ENCODE assay signal across 8 mouse cellular contexts in the genomic region with DNA sequence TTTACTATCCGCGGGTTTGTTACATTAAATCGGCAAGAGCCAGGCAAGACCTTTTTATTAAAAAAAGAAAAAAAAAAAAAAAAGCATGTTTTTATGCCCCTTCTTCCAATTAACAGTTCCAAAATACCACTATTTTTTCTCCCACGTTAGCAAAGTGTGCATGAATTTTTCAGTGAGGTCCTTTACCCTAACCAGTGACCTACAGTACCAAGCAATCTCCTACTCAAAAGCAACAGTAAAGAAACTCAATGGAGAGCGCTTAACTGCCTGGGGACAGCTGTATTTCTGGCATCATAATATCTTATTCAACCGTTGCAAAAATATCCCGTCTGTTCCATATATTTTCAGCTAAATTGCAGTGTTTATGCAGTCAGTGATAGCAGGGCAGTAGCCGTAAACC. TPM values are rescaled to one million over a fixed set of nuclear protein-coding genes. Genes with fewer than 3 reads are reported as not detected.
DNase-seq lines count a peak whose midpoint lies in the region; ATAC-seq and TF ChIP-seq lines count a peak whose summit lies in the region.

No protein-coding gene starts in this region.

- peak overlapping the region; percentile 91 for H3K27ac ChIP-seq in kidney, postnatal 0 days
- peak overlapping the region; percentile 87 for H3K27ac ChIP-seq in hindbrain, embryonic 14.5 days
- H3K27ac ChIP-seq in midbrain, embryonic 15.5 days: peak overlapping the region; percentile 83

- peak overlapping the region; percentile 69 for H3K4me3 ChIP-seq in kidney, postnatal 0 days (replicated peaks; ENCODE audit: low read depth, low read length)
- H3K4me3 ChIP-seq in hindbrain, embryonic 14.5 days (replicated peaks; ENCODE audit: low read length): peak overlapping the region; percentile 78
- peak overlapping the region; percentile 71 for H3K4me3 ChIP-seq in midbrain, embryonic 15.5 days

- WGBS in kidney, postnatal 0 days: 13% methylated on average over 8 of the region's 8 CpGs
- 18% methylated on average over 8 of the region's 8 CpGs for whole genome bisulfite sequencing in hindbrain, embryonic 14.5 days
- 15% methylated on average over 8 of the region's 8 CpGs for WGBS in midbrain, embryonic 15.5 days

- peak overlapping the region; percentile 84 for H3K9ac ChIP-seq in kidney, postnatal 0 days (ENCODE audit: low read depth, low read length)
- H3K9ac ChIP-seq in hindbrain, embryonic 14.5 days: peak overlapping the region; percentile 91
- peak overlapping the region; percentile 81 for H3K9ac ChIP-seq in midbrain, embryonic 15.5 days

- no peaks in the 10 kb centered on the region for H3K27me3 ChIP-seq in kidney, postnatal 0 days (ENCODE audit: insufficient read depth, low read length)
- H3K27me3 ChIP-seq in hindbrain, embryonic 14.5 days (ENCODE audit: control insufficient read depth, insufficient read depth, low read length): no peaks in the 10 kb centered on the region
- H3K27me3 ChIP-seq in midbrain, embryonic 15.5 days (replicated peaks): no peaks in the 10 kb centered on the region

- no peak for DNase-seq in kidney, postnatal 0 days (ENCODE audit: low spot score)
- no peak for DNase-seq in kidney, postnatal 10 days
- peak; percentile 22 for DNase-seq in c-Kit-positive CD71-positive TER-119-negative erythroid progenitor cells, embryonic 14.5 days (ENCODE audit: low read depth)
- peak; percentile 42 for DNase-seq in hindbrain, embryonic 14.5 days (ENCODE audit: low spot score)
- DNase-seq in B cell, adult 2 months: no peak
- no peak for DNase-seq in urinary bladder, adult 18-20 months (ENCODE audit: low spot score in 2 of 2)

- no peaks in the 10 kb centered on the region for H3K36me3 ChIP-seq in kidney, postnatal 0 days (ENCODE audit: insufficient read depth, low read length)
- H3K36me3 ChIP-seq in hindbrain, embryonic 14.5 days (replicated peaks; ENCODE audit: control insufficient read depth, insufficient read depth): 0 out of 2 replicates have a peak, but pooled peaks cover 6% of the 10 kb centered on the region
- H3K36me3 ChIP-seq in midbrain, embryonic 15.5 days (replicated peaks): no peaks in the 10 kb centered on the region

- H3K9me3 ChIP-seq in kidney, postnatal 0 days (replicated peaks; ENCODE audit: low read length): no peaks in the 10 kb centered on the region
- H3K9me3 ChIP-seq in hindbrain, embryonic 14.5 days (ENCODE audit: control insufficient read depth, low read length): no peaks in the 10 kb centered on the region
- H3K9me3 ChIP-seq in midbrain, embryonic 15.5 days: no peaks in the 10 kb centered on the region

- H3K4me1 ChIP-seq in kidney, postnatal 0 days (replicated peaks; ENCODE audit: insufficient read depth, low read length): peaks cover 17% of the 10 kb centered on the region
- H3K4me1 ChIP-seq in hindbrain, embryonic 14.5 days (replicated peaks; ENCODE audit: control insufficient read depth, insufficient read depth, low read length): peaks cover 30% of the 10 kb centered on the region
- peaks cover 32% of the 10 kb centered on the region for H3K4me1 ChIP-seq in midbrain, embryonic 15.5 days

- peak overlapping the region; percentile 92 for H3K4me2 ChIP-seq in kidney, postnatal 0 days (ENCODE audit: low read length)
- peak overlapping the region; percentile 97 for H3K4me2 ChIP-seq in hindbrain, embryonic 14.5 days (replicated peaks)
- peak overlapping the region; percentile 88 for H3K4me2 ChIP-seq in midbrain, embryonic 15.5 days

- TF ChIP-seq CTCF in kidney, postnatal 0 days (IDR thresholded peaks at IDR 0.05; ENCODE audit: low read depth): no peak

- ATAC-seq in kidney, postnatal 0 days (replicated peaks; ENCODE audit: low FRiP score, low read depth): no peak
- no peak for ATAC-seq in hindbrain, embryonic 14.5 days (ENCODE audit: low FRiP score)
- ATAC-seq in midbrain, embryonic 15.5 days (replicated peaks): no peak; the same call in 1 of the 2 replicates
- no peak for ATAC-seq in cerebellum, adult (ENCODE audit: insufficient number of reproducible peaks, low FRiP score, low TSS enrichment)

RNA-seq across cellular contexts. Expression of gene Map2k5, which starts 0.5 kb away (rescaled TPM):
- 29.5 and 31.4 TPM in 2 replicates for polyA plus RNA-seq in kidney, postnatal 0 days (2015; fragmentation: Nextera tagmentation; extraction: Ambion mirVana)
- 35.9 and 36.1 TPM in 2 replicates for polyA plus RNA-seq in hindbrain, embryonic 14.5 days (2014; fragmentation: Nextera tagmentation; extraction: Ambion mirVana)
- 38.7 and 40.5 TPM in 2 replicates for polyA plus RNA-seq in midbrain, embryonic 15.5 days (2015; fragmentation: Nextera tagmentation; extraction: Ambion mirVana)

RNA-seq across cellular contexts. Expression of gene 2300009A05Rik, which starts 20.9 kb away (rescaled TPM):
- polyA plus RNA-seq in kidney, postnatal 0 days (2015; fragmentation: Nextera tagmentation; extraction: Ambion mirVana): 113 and 127 TPM in 2 replicates
- 74.3 and 78.7 TPM in 2 replicates for polyA plus RNA-seq in hindbrain, embryonic 14.5 days (2014; fragmentation: Nextera tagmentation; extraction: Ambion mirVana)
- polyA plus RNA-seq in midbrain, embryonic 15.5 days (2015; fragmentation: Nextera tagmentation; extraction: Ambion mirVana): 63.0 and 64.5 TPM in 2 replicates

Comparison
In these comparisons a context has a peak if more than half of its experiments do, and no peak if none do; other contexts are left out.
1. DNase-seq: peak in c-Kit-positive CD71-positive TER-119-negative erythroid progenitor cells, embryonic 14.5 days (single experiment) and hindbrain, embryonic 14.5 days (single experiment); none in kidney, postnatal 0 days (single experiment), kidney, postnatal 10 days (single experiment), B cell, adult 2 months (0 of 2) and urinary bladder, adult 18-20 months (0 of 2).
2. Peak in every context shown above with its lines, with median percentiles within 50 percentile points of each other: H3K27ac ChIP-seq, H3K4me2 ChIP-seq, H3K4me3 ChIP-seq and H3K9ac ChIP-seq.